Mouse (Mus musculus): Measurements from ENCODE around the gene Cnksr3.
A peak's percentile ranks its signal among the peaks of the same experiment; 100 is the strongest.

Cnksr3 gene

GRCm38 (mm10) chr10:7211696-7212482 lies at the start of gene Cnksr3:
TSS of gene Cnksr3 (minus strand) at chr10:7212237.
- DNase-seq (ENCODE audit: low spot score in 2 of 2) = peak; percentile 95

GRCm38 (mm10) chr10:7260166-7261108 lies 48.4 kb upstream of the Cnksr3 start:
- DNase-seq (ENCODE audit: low spot score in 2 of 2) = no peak

GRCm38 (mm10) chr10:7258607-7259006 lies 46.6 kb upstream of the Cnksr3 start:
- DNase-seq (ENCODE audit: low spot score in 2 of 2) = no peak

- DNase-seq (ENCODE audit: low spot score in 2 of 2) = no peak
Observed at GRCm38 (mm10) chr10:7250455-7250854, 38.4 kb upstream of the Cnksr3 start.

DNA sequence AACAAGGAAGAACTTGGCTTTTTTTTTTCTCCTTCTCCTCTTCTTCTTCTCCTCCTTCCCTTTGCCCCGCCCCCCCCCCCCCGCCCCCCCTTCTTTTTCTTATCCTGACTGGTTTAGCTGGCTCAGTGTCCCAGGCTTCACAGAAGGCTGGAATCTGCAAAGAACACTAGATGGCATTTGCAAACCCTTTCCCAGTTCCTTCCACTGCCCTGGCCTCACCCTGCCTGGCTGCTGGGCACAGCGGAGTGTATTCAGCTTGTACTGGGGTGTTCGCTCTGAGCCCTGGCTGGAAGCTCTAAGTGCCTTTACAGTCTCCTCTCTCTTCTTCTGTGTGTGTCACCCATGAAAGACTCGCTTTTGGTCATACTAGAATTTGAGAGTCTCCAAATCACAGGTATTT lies 22.6 kb upstream of the Cnksr3 start:
- no peak for DNase-seq (ENCODE audit: low spot score in 2 of 2)

- no peak for DNase-seq (ENCODE audit: low spot score in 2 of 2)
Observed at GRCm38 (mm10) chr10:7217551-7218127, 5.6 kb upstream of the Cnksr3 start.

GRCm38 (mm10) chr10:7214718-7215117 lies 2.7 kb upstream of the Cnksr3 start:
- DNase-seq (ENCODE audit: low spot score in 2 of 2) = no peak

DNA sequence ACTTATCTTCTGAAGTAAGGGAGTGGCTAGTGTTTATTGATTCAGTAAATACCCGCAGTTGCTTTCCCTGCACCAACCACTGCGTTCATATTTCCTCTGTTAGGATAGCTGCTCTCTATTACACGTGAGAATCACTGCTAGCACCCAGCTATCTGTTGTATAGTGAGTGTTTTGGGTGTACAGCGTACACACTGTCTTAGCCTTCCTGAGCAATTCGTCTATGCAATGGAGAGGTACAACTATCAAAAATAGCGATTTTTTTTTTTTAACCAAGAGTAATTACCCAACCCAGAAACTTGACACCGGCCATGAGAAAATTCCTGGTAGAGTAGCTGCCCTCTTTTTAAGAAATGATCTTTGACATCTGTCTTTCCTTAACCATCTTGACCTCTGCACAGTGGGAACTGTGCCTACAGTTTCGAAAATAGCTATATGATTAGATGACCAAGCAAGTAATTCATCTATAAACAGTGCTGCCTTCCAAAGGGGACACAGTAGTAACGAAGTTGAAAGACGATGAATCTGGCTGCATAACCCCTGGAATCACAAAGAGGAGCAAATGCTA lies 1.1 kb upstream of the Cnksr3 start:
- no peak for DNase-seq (ENCODE audit: low spot score in 2 of 2)

DNA sequence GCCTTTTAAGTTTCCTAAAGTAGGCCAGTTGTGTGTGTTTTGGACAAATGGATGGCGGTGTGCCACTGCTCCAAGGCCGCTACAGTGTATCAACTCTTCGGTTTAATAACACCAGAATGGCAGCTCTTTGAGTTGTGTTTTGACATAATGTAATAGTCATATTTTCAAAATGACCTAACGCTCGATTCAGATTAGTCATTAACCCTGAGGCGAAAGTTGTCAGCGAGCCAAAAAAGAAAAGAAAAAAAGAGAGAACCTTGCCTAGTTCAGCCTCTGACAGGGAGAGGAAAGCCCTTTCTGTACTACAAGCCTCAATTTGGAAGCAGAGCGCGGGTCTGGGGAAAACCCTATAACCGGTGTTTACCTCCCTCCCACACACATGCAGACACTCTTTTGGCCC lies 500 bp upstream of the Cnksr3 start:
- peak in 1 of 2 experiments; percentile 41 for DNase-seq (ENCODE audit: low spot score in 2 of 2)

GRCm38 (mm10) chr10:7210991-7211695 lies 894 bp downstream of the Cnksr3 start:
- DNase-seq (ENCODE audit: low spot score in 2 of 2) = peak; percentile 67 to 84

GRCm38 (mm10) chr10:7209691-7210455 lies 2.2 kb downstream of the Cnksr3 start:
- DNase-seq (ENCODE audit: low spot score in 2 of 2) = no peak

GRCm38 (mm10) chr10:7208859-7209441 lies 3.1 kb downstream of the Cnksr3 start:
- no peak for DNase-seq (ENCODE audit: low spot score in 2 of 2)

DNA sequence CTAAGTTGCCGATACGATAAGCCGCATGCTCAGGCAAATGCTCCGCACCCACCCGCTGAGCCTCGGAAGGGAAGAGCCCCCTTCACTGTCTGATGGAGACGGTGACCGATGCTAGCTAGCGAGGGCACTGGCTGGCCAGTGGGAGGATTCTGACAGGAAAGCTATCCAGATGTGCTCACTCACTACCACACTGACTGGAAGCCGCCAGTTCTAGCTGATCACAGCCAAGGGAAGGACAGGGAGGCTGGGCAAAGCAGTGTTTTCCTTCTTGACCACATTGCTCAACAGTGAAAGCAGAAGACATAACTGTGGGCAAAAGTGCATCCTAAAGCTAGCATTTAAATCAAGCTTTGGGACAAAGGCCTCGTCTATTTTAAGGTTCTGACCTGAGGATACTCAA lies 4.7 kb downstream of the Cnksr3 start:
- DNase-seq (ENCODE audit: low spot score in 2 of 2) = no peak

DNA sequence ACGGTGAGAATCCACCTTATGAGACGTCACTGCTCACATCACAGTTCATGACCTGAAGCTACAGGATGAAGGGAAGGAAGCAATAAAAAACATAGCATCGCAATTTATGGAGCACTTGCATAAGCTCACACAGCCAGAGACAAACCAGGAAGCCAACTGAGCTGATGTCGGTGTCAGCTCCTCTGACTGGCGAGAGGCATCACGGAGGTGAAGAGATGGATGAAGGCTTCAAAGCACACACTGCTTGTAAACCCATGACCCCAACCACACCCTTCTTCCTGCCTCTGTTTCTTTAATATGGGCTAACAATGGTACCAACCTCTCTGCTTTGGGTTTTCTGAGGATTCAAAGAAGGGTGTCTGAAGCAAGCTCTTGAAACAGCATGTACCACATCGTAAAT lies 5.5 kb downstream of the Cnksr3 start:
- no peak for DNase-seq (ENCODE audit: low spot score in 2 of 2)

- DNase-seq (ENCODE audit: low spot score in 2 of 2) = no peak
Observed at GRCm38 (mm10) chr10:7205576-7205975, 6.5 kb downstream of the Cnksr3 start.

GRCm38 (mm10) chr10:7204953-7205352 lies 7.1 kb downstream of the Cnksr3 start:
- DNase-seq (ENCODE audit: low spot score in 2 of 2) = no peak

- DNase-seq (ENCODE audit: low spot score in 2 of 2) = no peak
Observed at GRCm38 (mm10) chr10:7202576-7202975, 9.5 kb downstream of the Cnksr3 start.

DNA sequence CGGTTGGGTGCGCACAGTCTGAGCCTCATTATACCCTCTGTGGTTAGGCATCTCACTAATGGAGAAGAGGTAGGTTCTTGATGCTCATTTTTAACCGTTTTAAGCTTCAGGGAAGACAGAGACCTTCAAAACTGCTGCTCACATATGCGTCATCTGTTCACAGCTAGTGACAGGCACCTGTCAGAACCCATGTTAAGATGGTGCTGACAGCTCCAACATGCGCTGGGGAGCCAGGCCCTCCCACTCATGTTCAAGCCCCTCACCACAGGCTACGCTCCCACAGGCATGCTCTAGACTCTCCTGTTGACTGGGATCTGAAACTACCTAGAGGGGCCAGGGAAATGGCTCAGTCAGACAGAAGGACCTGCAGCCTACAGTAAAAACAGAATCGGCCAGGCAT lies 11.4 kb downstream of the Cnksr3 start:
- DNase-seq (ENCODE audit: low spot score in 2 of 2) = no peak

DNA sequence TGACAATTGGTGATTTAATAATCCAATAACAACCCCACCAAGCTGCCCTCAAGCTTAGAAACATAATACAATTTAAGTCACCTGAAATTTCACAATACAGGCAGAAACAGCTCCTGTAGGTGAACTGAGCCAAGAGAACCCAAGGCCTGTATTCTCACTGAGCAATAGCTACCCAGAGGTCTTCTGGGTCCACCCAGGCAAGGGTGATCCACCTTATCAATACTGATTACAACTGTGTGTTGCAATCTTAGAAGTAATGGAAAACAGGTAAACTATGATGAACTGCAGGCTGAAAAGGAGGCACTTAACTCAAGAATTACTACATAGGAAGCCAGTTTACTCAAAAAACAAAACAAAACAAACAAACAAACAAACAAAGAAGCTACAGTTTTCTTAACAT lies 13.8 kb downstream of the Cnksr3 start:
- DNase-seq (ENCODE audit: low spot score in 2 of 2) = no peak

DNA sequence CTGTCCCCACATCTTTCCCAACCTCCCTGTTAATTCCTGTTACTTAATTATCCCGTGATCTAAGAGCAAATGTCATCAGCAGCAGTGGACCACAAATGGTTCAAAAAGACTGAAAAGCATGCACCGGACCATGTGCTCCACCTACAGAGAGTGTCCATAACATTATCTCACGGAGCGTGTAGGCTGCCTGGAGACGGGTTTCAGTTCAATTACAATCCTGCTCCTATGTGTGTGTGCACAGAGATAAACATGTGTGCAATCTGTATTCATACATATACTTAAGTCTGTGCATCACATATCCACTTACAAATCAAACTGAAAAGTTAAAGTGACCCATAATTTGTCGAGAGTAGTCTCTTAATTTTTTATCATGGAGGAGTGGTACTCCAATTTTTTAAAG lies 14.3 kb downstream of the Cnksr3 start:
- no peak for DNase-seq (ENCODE audit: low spot score in 2 of 2)

Data from urinary bladder, adult 18-20 months (tissue).